Mouse (Mus musculus): ENCODE results near the gene Rnf38.

The Rnf38 gene

DNA sequence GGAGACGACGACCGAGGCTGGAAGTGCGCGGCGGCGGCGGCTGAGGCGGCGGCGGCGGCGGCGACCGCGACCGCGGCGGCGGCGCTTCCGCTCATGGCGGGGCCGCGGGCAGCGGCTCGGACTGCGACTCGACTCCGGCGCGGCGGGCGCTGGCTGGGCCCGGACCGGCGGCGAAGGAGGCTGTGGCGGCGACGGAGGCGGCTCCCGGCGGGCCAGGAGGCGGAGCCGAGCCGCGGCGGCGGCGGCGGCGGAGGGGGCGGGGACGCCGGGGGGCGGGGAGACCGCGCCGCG lies at the start of gene Rnf38:
Gene Rnf38, minus strand, starts transcription at position 77 of the 291 bp plus-strand sequence.
- no peak for DNase-seq

- DNase-seq: no peak
Measured at GRCm38 (mm10) chr4:44281597-44282265, 48.1 kb upstream of the Rnf38 start.

GRCm38 (mm10) chr4:44271134-44271533 lies 37.5 kb upstream of the Rnf38 start:
- no peak for DNase-seq

GRCm38 (mm10) chr4:44269376-44269817 lies 35.8 kb upstream of the Rnf38 start:
- no peak for DNase-seq

DNA sequence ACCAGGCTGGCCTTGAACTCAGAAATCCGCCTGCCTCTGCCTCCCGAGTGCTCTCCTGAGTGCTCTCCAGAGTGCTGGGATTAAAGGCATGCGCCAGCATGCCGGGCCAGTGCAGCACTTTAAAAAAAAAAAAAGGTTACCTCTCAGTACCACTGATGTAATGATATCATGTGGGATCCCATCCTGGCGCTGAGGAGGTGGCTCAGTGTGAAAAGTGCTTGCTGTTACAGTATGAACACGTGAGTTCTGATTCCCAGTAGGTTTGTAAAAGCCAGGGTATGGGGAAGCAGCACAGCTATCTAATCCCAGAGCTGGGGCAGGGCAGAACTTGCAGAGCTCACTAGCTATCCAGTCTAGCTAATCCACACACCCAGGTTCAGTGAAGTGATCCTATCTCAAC lies 33.8 kb upstream of the Rnf38 start:
- no peak for DNase-seq

DNA sequence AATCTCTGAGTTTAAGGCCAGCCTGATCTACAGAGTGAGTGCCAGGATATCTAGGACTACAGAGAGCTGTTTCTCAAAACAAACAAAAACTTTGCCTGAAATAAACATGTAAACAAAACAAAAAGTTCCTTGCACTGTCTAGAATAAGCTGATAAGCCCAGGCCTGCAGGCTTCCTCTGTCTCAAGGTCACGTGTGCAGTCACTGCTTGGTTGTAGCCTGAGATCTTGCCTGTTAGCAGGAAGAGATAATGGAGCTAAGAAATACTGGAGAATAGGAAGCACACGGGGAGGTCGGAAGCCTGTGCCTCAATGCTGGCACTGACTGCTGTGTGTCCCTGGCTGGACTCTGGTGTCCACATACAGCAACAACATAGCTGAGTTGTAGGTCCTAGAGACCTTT lies 31.9 kb upstream of the Rnf38 start:
- DNase-seq: no peak

DNA sequence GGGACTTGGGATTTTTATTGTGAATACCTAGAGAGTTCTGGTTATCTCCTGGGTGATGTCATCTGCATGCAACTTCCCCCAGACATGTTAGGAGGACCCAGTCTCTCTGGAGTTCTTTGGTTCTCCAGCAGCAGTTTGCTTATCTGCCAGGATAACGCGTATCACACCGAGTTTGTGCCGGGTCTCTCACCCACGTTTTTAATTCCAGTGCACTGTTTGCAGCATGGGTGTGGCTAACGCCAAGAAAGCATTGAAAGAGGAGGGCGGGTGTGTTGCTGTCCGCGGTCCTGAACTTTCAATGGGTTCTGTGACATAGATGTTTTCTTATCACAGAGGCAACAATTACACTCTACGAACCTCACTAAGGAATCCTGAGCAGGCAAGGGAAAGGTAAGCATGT lies 26.7 kb upstream of the Rnf38 start:
- DNase-seq: peak; percentile 74

GRCm38 (mm10) chr4:44259126-44259525 lies 25.5 kb upstream of the Rnf38 start:
- no peak for DNase-seq

- DNase-seq: no peak
Measured at GRCm38 (mm10) chr4:44254579-44254978, 21.0 kb upstream of the Rnf38 start.

DNA sequence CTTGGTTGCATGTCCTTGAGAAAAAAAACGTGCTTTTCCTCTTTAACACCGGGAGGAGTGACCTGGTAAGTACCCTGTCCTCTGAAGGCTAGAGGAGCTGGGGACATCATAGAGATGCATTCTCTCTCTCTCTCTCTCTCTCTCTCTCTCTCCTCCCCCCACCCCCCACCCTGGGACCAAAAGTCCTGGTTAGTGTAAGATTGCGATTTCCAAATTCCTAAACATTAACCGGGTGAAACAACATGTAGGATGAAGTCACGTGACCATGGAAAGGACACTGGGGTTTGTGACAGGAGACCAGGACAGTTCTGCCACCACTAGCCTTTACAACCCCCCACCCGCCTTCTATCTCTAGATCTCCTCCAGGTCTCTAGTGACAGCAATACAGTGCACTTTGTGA lies 19.6 kb upstream of the Rnf38 start:
- no peak for DNase-seq

GRCm38 (mm10) chr4:44251966-44252916 lies 18.7 kb upstream of the Rnf38 start:
- DNase-seq: peak; percentile 28

DNA sequence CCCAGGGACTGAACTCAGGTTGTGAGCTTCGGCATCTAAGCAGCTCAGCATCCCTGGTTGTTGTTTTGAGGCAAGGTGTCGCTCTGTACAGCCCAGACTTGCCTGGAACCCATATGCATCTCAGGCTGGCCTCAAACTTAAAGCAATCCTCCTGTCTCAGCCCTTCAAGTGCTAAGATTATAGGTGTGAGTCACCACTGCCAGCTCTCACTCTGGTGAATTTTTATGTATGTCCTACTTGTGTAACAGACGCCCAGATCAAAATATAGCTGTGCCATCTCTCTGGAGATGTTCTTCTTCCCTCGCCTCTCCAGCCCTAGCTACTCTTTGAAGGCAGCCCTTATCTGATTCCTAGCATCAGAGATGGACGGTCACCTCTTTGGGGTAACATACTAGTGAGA lies 17.9 kb upstream of the Rnf38 start:
- DNase-seq: no peak

DNA sequence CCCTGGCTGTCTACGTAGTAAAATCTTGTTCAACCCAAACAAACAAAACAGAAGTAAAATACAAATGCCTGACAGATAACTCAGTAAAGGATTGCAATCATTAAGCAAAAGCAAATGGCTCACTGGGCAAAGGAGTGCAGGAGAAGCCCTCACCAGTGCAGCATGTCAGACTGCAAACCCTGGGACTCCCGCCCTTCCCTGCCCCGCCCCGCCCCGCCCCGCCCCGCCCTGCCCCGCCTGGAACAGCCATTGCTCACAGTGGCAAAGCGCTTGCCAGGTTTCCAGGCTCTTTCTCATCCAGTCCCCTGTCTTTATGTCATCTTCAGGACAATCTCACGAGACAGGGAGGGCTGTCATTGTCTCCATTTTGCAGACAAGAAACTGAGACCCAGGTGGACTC lies 16.1 kb upstream of the Rnf38 start:
- DNase-seq: peak; percentile 35

- DNase-seq: peak; percentile 84
Measured at GRCm38 (mm10) chr4:44247051-44247939, 13.7 kb upstream of the Rnf38 start.

DNA sequence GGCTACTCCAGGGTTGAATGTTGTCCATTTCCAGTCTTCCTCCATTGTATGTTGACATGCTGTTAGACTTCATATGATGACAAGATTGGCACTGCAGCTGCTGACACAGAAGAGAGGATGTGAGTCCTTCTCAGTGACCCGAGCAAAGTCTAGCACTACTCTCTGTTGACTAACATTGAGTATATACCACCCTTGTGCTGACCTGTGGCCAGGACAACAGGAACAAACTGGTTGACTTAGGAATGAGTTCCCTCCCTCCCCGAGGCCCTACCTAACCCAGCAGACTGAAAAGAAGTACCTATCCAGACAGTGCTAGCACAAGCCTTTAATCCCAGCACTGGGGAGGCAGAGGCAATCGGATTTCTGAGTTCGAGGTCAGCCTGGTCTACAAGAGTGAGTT lies 12.7 kb upstream of the Rnf38 start:
- no peak for DNase-seq

DNA sequence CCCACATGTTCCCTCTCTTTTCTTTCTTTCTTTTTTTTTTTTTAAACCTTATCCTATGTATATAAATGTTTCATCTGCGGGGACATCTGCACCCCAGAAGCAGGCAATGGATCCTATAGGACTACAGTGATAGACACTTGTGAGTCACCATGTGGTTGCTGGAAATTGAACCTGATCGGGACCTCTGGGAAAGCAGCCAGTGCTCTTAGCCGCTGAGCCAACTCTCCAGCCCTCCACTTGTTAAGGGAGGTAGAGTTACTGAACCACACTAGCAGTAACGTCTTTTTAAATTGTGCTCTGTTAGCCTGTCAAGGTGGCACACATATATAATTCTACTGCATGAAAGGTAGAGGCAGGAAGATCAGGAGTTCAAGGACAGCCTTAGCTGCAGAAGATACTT lies 8.0 kb upstream of the Rnf38 start:
- no peak for DNase-seq

DNA sequence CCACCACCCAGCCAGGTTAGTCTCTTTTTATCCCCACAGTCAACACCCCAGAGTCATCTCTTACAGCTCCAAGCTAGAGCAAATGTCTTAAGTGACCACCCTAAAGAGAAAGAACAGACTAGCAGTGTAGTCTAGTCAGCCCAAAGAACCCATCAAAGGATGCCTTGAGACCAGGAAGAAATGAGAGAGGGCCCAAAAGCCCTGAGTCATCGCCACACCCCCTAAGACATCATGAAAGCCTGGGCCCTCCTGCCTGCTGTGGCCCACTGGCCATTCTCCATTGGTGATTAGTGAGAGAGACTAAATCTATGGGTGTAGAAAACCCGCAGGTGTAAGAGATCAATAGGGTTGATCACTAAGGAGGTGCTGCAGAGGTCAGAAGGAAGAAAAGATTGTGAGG lies 2.4 kb upstream of the Rnf38 start:
- no peak for DNase-seq

GRCm38 (mm10) chr4:44234004-44234866 lies 646 bp upstream of the Rnf38 start:
- peak; percentile 95 for DNase-seq

DNA sequence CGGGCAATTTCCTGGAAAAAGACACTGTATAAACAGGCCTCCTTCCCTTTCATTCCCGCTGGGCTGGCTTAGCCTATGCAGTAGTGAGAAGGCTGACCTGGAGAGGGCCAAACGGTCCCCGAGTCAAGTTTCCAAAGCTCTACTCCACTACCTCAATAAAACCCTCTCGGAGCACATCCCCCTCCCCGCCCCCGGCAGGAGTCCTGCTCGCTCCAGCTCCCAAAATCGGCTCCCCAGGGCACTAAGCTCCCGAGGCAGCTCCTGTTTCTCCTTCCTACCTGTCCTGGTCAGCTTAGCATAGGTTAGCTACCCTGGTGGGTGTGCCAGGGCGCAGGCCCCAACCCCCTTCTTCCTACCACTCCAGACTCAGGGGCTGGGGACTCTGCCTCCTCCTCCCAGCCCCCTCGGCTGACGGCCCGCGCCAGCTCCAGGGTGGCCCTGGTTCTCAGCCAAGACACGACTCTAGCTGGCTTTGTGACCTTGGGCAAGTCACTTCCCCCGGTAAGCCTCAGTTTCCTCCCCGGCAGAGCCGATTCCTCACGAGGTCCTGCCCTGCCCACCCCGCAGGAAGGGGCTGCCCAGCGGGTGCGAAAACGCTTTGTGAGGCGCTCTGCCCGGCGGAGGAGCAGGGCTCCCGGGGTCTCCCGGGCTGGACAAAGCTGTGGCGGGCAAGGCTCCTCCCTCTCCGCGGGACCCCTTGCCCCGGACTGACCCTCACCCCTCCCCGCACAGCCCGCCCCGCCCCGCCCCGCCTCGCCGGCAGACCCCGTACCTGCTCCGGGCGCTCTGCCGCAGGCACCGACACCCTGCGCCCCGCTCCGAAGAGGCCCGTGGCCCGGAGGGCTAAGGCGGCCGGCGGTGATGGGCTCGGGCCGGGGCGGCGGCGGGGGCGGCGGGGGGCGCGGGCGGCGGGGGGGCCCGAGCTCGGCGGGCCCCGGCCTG lies 547 bp downstream of the Rnf38 start:
- peak; percentile 77 for DNase-seq

- no peak for DNase-seq
Measured at GRCm38 (mm10) chr4:44225128-44225527, 8.5 kb downstream of the Rnf38 start.

DNA sequence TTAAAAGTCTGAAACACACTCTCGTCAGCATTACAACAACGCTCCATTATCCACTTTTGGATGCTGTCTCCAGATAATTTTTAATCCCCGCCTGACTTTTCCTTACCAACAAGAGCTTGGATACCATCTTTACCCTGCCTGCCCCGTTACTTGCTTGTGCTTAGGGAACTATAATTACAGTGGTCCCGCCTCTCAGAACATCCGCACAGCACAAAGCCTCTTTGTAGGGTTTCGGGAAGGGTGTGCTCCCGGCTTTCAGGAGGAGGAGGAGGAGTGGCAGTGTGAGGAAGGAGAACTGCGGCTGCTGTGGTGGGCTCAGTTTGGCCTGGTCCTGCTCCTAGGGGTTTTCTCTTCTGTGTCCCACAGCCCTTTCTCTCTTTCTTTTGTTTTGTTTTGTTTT lies 9.4 kb downstream of the Rnf38 start:
- peak; percentile 49 for DNase-seq
